Mouse (Mus musculus) neural tube, embryonic 14.5 days (tissue): ENCODE measurements at regions not wholly inside any gene's neighbourhood (a gene's known extent, or its start where the extent isn't known, plus 50 kb on each side); places are given as distances from the start of the nearest gene placed in this dataset.

Experiments
- ATAC-seq: fragments of 200-750 bp; cut with Nextera tagmentation; 2 replicates; pipeline ENCODE4 v1.8.0; 2017; ENCODE audit warnings: low read depth, mild to moderate bottlenecking, moderate TSS enrichment, moderate library complexity
- H3K27ac ChIP-seq: fragments of 300-500 bp; sonication (generic); 2 replicates; pipeline ENCODE4 v1.5.1; 2014; ENCODE audit warnings: low read depth, mild to moderate bottlenecking, control low read depth, low read length, moderate library complexity, mixed read lengths
- H3K27me3 ChIP-seq: fragments of 300-500 bp; sonication (generic); 2 replicates; pipeline ENCODE4 v1.6.1; 2014; ENCODE audit warnings: low read length; ENCODE audit not compliant: control insufficient read depth, insufficient read depth
- H3K36me3 ChIP-seq: fragments of 300-500 bp; sonication (generic); 2 replicates; pipeline ENCODE4 v1.6.1; 2014; ENCODE audit warnings: low read length, mixed read lengths; ENCODE audit not compliant: control insufficient read depth, insufficient read depth
- H3K4me1 ChIP-seq: fragments of 300-500 bp; sonication (generic); 2 replicates; pipeline ENCODE4 v1.6.1; 2014; ENCODE audit warnings: low read length; ENCODE audit not compliant: control insufficient read depth, insufficient read depth
- H3K4me2 ChIP-seq: fragments of 300-500 bp; sonication (generic); 2 replicates; pipeline ENCODE4 v1.6.1; 2014; ENCODE audit warnings: mild to moderate bottlenecking, low read depth, low read length, control low read depth
- H3K4me3 ChIP-seq: fragments of 300-500 bp; sonication (generic); 2 replicates; pipeline ENCODE4 v1.5.1; 2014; ENCODE audit warnings: low read depth, low read length, control low read depth, mixed read lengths
- H3K9ac ChIP-seq: fragments of 300-500 bp; sonication (generic); replicated peaks from 2 replicates; pipeline ENCODE4 v1.6.1; 2014; ENCODE audit warnings: low read depth, mild to moderate bottlenecking, control low read depth, low read length, mixed read lengths
- H3K9me3 ChIP-seq: fragments of 300-500 bp; sonication (generic); 2 replicates; pipeline ENCODE4 v1.6.1; 2016; ENCODE audit warnings: low read length; ENCODE audit not compliant: control insufficient read depth
- WGBS: fragments of 180-500 bp; shearing (Covaris S2); extraction: QIAGEN DNeasy Blood & Tissue Kit; methylation state at CpG from one replicate; pipeline ENCODE4 v1.1.7; 2014; 5-methylcytosine and 5-hydroxymethylcytosine counted together

- Histone ChIP-seq H3K4me1 (no peaks in the 10 kb centered on the region), H3K36me3 (no peaks in the 10 kb centered on the region), H3K4me2 (no peak overlapping the region), H3K9me3 (no peaks in the 10 kb centered on the region), H3K4me3 (no peak overlapping the region), H3K27ac (no peak overlapping the region), H3K27me3 (no peaks in the 10 kb centered on the region), H3K9ac (no peak overlapping the region)
- WGBS = 93% methylated on average over 2 of the region's 2 CpGs
- ATAC-seq = no peak
These were observed 81.3 kb upstream of the Cenpw start for GRCm38 (mm10) chr10:30281666-30282065.

- H3K4me1 ChIP-seq = no peaks in the 10 kb centered on the region
- ATAC-seq = no peak
- H3K36me3 ChIP-seq = no peaks in the 10 kb centered on the region
- H3K27ac ChIP-seq = no peak overlapping the region
- whole genome bisulfite sequencing = 83% methylated on average over 1 of the region's 1 CpGs
- no peak overlapping the region for H3K4me3 ChIP-seq
- no peaks in the 10 kb centered on the region for H3K27me3 ChIP-seq
- no peak overlapping the region for H3K9ac ChIP-seq
- H3K9me3 ChIP-seq = no peaks in the 10 kb centered on the region
- H3K4me2 ChIP-seq = no peak overlapping the region
These were observed 80.1 kb upstream of the Cenpw start for GRCm38 (mm10) chr10:30280451-30280850.

- no peak for ATAC-seq
- Histone ChIP-seq H3K27me3 (no peaks in the 10 kb centered on the region), H3K4me1 (no peaks in the 10 kb centered on the region), H3K9ac (no peak overlapping the region), H3K27ac (no peak overlapping the region), H3K4me3 (no peak overlapping the region), H3K9me3 (no peaks in the 10 kb centered on the region), H3K36me3 (no peaks in the 10 kb centered on the region), H3K4me2 (no peak overlapping the region)
- 68% methylated on average over 3 of the region's 3 CpGs for WGBS
These were observed 79.6 kb upstream of the Cenpw start for GRCm38 (mm10) chr10:30279978-30280377.

- H3K27me3 ChIP-seq = no peaks in the 10 kb centered on the region
- no peak overlapping the region for H3K9ac ChIP-seq
- H3K36me3 ChIP-seq = no peaks in the 10 kb centered on the region
- no peak overlapping the region for H3K27ac ChIP-seq
- no peak overlapping the region for H3K4me2 ChIP-seq
- ATAC-seq = no peak; the same call in 1 of the 2 replicates
- H3K4me3 ChIP-seq = no peak overlapping the region
- H3K9me3 ChIP-seq = no peaks in the 10 kb centered on the region
- no peaks in the 10 kb centered on the region for H3K4me1 ChIP-seq
These were observed 78.6 kb upstream of the Cenpw start for GRCm38 (mm10) chr10:30278987-30279386.

GRCm38 (mm10) chr10:30265129-30265528 lies 64.8 kb upstream of the Cenpw start:
- Histone ChIP-seq H3K27me3 (no peaks in the 10 kb centered on the region), H3K4me1 (no peaks in the 10 kb centered on the region), H3K9me3 (no peaks in the 10 kb centered on the region), H3K4me3 (no peak overlapping the region), H3K4me2 (no peak overlapping the region), H3K27ac (no peak overlapping the region), H3K36me3 (no peaks in the 10 kb centered on the region), H3K9ac (no peak overlapping the region)
- 90% methylated on average over 4 of the region's 4 CpGs for whole genome bisulfite sequencing
- no peak for ATAC-seq

- H3K27me3 ChIP-seq = no peaks in the 10 kb centered on the region
- H3K9ac ChIP-seq = no peak overlapping the region
- WGBS = 86% methylated on average over 3 of the region's 3 CpGs
- no peak overlapping the region for H3K4me2 ChIP-seq
- no peaks in the 10 kb centered on the region for H3K9me3 ChIP-seq
- H3K27ac ChIP-seq = no peak overlapping the region
- no peaks in the 10 kb centered on the region for H3K4me1 ChIP-seq
- no peak for ATAC-seq
- no peaks in the 10 kb centered on the region for H3K36me3 ChIP-seq
- no peak overlapping the region for H3K4me3 ChIP-seq
These were observed 59.4 kb upstream of the Cenpw start for GRCm38 (mm10) chr10:30259716-30260115.

- Histone ChIP-seq H3K36me3 (no peaks in the 10 kb centered on the region), H3K27ac (no peak overlapping the region), H3K27me3 (no peaks in the 10 kb centered on the region), H3K9ac (no peak overlapping the region), H3K4me2 (no peak overlapping the region), H3K4me3 (no peak overlapping the region), H3K9me3 (no peaks in the 10 kb centered on the region), H3K4me1 (no peaks in the 10 kb centered on the region)
- WGBS = 82% methylated on average over 4 of the region's 4 CpGs
- ATAC-seq = no peak
These were observed 57.5 kb upstream of the Cenpw start for GRCm38 (mm10) chr10:30257889-30258288.
